Mouse (Mus musculus) lung, adult 2 months (tissue): ENCODE data around the gene Tmem38b. TPM values are rescaled to one million over a fixed set of nuclear protein-coding genes. Genes with fewer than 3 reads are reported as not detected.

Experiments
- DNase-seq: peaks from one replicate; pipeline ENCODE4 v3.0.0; 2022
- H3K4me1 ChIP-seq: fragments of 200-500 bp; 2 replicates; pipeline ENCODE4 v1.6.1; 2011; ENCODE audit warnings: low read length; ENCODE audit not compliant: control insufficient read depth, insufficient read depth
- H3K4me3 ChIP-seq: fragments of 200-500 bp; replicated peaks from 2 replicates; pipeline ENCODE3; 2011; ENCODE audit warnings: low read depth, mild to moderate bottlenecking, control low read depth, low read length; ENCODE audit errors: extremely low read depth
- CTCF ChIP-seq: fragments of 200-500 bp; IDR thresholded peaks from 2 replicates; pipeline ENCODE4 v1.5.1; 2011; ENCODE audit warnings: mild to moderate bottlenecking, low read length, control low read depth; ENCODE audit not compliant: insufficient read depth
- POLR2A ChIP-seq: fragments of 200-500 bp; IDR thresholded peaks from 2 replicates; pipeline ENCODE4 v1.6.1; 2011; ENCODE audit warnings: low read depth, mild to moderate bottlenecking, control low read depth, low read length, borderline replicate concordance; ENCODE audit errors: extremely low read depth
- WGBS: fragments of 180-500 bp; shearing (Covaris S2); methylation state at CpG from one replicate; pipeline ENCODE4 v1.1.7; 2018; 5-methylcytosine and 5-hydroxymethylcytosine counted together
- polyA plus RNA-seq: library from polyadenylated mRNA; depleted of rRNA; stranded (reverse); fragments of >200 nt; gene quantifications from 2 replicates; pipeline ENCODE4 v1.2.3, GENCODE M21; 2012; rRNA removed

The Tmem38b gene
- polyA plus RNA-seq, 1 experiment = 9.7 TPM

DNA sequence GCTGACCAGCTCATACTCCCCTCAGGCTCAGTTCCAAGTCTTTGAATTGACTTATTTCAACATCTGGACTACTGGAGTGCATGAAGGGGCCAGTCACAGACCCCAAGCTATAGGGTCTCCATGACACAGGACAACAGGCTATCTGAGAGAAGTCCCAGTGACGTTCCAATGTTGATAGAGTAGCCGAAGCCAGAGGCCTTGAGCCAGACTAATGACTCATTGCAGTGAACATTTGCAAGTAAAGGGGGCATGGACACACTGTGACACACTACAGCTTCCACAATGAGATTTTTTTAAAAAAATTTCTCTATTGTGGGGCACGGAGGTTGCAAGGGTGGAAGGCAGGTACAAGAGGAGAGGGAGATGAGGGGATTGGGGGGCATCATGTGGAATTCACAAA lies 81.2 kb downstream of the Tmem38b start:
- TF ChIP-seq CTCF (no peak), POLR2A (no peak)
- DNase-seq = no peak
- no peaks in the 10 kb centered on the region for H3K4me1 ChIP-seq
- H3K4me3 ChIP-seq = no peak overlapping the region
- WGBS = 61% methylated on average over 3 of the region's 3 CpGs

Other genes with a start within 250 kb of the Tmem38b start
- gene Fsd1l, start 194.6 kb upstream of the Tmem38b start, polyA plus RNA-seq = 0.75 and 1.6 TPM in 2 replicates
- gene Fktn, start 112.0 kb upstream of the Tmem38b start, polyA plus RNA-seq = 3.7 and 6.6 TPM in 2 replicates
- 0.05 TPM in 1 of 2 replicates, not detected in the other for gene Tal2, start 46.3 kb upstream of the Tmem38b start, polyA plus RNA-seq